Mouse (Mus musculus) left cerebral cortex, postnatal 14 days (tissue): ENCODE results near the gene Rbfox2. TPM values are rescaled to one million over a fixed set of nuclear protein-coding genes. Genes with fewer than 3 reads are reported as not detected.
A peak's percentile ranks its signal among the peaks of the same experiment; 100 is the strongest.

ENCODE experiments used
- DNase-seq, 2 experiments: peaks; one replicate each; pipeline ENCODE4 v3.0.0; 2021 to 2022; ENCODE audit warnings: low spot score in 2 of 2, mixed read lengths in 1 of 2
- intact Hi-C: fragments of 180-260 bp; cut with DNase I; formaldehyde crosslinking; loops from one replicate; pipeline ENCODE4 v1.15.1; 2025
- total RNA-seq, 2 experiments: library from RNA; stranded (reverse); gene quantifications; 2 replicates each; pipeline ENCODE4 v1.2.3; 2021

Gene Rbfox2
- total RNA-seq, 2 experiments from 2014 or later: 237 to 248 TPM

DNA sequence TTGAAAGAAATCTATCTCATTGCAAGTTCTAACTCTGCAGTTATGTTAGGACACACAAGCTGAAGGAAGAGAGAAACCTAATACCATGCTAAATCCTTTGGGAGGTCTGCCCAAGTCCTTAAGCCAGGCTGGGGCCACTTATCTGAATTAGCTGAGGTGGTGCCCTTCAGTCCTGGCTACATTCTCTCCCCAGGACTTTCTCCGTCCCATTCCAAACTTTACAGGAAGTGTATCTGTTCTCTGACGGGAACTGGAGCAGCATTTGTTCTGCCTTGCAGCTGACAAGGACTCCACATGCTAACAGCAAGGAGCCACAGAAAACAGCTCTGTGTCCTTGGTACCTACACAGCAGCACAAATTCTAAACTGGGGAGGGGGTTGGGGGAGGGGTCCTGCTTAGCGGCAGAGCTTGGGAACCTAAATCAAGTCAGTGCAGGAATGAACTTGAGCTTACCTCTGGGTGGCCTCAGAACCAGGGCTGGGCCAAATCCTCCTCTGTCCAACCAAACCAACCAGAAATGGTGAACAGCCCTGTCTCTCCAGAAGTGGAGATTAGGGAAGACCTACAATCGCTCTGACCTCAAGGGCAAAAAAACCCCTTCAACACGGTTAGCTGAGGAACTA is 91.5 kb downstream of the Rbfox2 start:
- intact Hi-C loops: no loop called here
- no peak for DNase-seq

DNA sequence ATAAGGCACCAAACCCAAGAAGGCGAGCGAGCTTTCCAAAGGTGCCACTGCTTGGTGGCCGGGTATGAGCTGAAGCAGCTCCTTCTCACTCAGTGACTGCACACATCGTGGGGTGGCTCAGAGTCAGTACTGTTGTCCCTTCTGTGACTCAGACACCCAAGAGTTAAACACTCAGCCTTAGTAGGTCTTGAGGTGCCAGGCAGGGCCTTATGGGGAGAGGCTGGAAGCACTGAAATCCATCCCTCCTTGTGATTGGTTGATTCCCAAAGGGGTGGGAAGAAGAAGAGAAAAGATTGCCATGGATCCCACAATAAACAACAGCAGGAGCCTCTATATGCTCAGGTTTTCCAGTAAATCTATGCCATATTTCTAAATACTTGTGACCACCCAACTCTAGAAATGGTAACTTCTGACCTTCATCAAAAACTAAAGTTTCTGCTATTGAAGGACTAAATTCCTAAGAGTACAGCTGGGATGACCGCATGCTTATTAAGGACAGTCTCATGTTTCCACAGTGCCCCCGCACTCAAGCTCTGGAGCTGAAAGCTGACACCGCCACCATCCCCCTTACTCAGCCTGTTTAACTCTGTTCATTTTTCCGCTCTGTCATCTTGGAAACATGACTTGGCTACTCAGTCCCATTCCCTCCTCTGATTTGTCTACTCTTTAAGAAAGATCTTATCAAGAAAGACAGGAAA is 92.2 kb downstream of the Rbfox2 start:
- intact Hi-C loops: no loop called here
- no peak for DNase-seq

DNA sequence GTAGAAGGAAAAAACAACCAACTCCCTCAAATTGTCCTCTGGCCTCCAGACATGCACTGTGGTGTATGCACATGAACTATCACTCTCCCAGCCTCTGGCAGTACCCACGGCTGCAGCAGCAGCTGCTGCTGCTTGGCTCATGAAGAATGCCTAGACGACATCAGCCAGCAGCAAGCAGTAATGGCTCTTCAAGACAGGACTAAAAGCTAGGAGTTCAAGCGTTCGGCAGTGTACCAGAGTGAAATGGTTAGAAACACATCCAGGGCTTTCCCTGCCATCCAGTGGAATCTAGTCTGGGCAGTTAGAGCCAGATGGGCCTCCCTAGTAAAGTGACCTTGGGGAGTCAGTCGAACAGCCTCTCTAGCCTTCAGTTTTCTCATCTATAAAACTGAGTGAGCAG is 93.0 kb downstream of the Rbfox2 start:
- DNase-seq: no peak

DNA sequence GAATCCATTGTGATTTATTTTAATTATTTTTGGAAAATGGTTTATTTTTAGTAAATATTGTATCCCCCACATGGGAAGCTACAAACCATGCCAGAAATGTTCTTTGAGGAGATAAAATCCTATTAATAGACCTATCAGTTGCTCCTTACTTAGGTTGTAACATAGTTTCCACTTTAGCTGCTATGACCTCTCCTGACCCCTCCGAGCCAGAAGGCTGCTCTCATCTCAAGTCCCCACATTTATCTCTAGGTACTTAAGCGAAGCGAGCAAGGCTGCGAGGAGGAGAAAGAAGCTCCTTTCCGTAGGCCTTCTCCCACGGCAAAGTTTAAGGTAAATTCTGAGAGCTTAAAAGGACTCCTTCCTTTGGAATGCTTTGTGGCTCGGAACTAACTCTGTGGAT is 94.0 kb downstream of the Rbfox2 start:
- no peak for DNase-seq
- intact Hi-C loops: no loop called here

More for the DNA sequence above, 93.0 kb downstream of the Rbfox2 start:
- intact Hi-C loops: no loop called here

DNA sequence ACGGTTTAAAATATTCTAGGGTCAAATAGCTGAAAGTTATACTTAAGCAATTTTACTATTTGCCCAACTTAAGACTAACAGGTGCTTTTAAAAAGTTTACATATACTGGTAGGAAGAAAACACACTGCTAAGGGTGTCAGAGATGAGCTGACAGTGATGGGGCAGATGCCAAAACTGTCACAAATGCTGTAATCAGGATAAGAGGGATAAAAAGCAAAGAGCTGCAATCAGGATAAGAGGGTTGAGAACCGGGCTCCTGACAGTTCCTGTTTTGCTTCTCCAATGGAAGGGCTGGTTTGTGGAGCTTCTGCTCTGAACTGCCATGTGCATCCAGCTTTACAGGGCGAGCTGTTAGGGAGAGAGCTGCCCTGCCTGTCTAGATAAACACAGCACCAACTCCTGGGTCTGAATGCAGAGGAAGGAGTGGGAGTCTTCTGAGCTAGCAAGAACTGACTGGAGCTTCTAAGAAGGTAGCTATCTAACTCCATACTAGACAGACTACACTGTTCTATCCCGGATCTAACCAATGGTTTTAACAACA is 94.5 kb downstream of the Rbfox2 start:
- no peak for DNase-seq
- intact Hi-C loops: no loop called here

DNA sequence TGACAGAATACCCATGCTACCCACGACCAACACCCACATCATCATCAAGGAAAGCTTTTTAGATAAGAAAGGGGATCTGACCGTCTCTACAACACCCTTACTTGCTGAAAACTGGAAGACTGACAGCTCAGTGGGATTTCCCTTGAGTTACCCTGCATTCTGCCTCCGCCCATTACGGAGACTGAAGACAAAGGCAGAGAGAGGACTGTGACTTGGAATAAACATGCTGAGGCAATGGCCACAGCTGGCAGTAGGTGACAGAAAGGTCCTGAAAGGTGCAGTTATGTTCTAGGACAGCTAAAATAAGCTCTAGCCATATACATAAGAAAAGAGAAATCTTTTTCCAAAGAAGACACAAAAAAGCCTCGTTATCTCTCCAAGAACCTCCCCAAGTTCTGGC is 99.8 kb downstream of the Rbfox2 start:
- DNase-seq: no peak
- intact Hi-C loops: no loop called here

DNA sequence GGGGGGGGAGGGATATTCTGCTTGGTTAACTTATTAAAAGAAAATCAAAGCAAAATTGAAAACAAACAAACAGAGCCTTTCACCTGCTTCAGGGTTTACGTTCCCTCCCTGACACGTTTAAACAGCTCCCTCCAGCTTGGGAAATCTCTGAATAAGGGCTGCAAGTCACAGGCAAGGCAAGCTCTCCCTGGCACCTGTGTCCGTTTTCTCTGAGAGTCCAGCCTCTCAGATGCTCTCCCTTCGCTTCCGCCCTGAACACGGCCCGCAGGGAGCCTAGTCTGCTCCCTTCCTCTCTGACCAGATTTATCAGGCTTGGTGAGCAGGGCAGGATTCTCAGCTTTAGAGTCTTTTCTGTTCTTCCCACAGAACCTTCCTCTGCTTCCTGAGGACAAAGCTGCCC is 101.9 kb downstream of the Rbfox2 start:
- no peak for DNase-seq
- intact Hi-C loops: no loop called here

DNA sequence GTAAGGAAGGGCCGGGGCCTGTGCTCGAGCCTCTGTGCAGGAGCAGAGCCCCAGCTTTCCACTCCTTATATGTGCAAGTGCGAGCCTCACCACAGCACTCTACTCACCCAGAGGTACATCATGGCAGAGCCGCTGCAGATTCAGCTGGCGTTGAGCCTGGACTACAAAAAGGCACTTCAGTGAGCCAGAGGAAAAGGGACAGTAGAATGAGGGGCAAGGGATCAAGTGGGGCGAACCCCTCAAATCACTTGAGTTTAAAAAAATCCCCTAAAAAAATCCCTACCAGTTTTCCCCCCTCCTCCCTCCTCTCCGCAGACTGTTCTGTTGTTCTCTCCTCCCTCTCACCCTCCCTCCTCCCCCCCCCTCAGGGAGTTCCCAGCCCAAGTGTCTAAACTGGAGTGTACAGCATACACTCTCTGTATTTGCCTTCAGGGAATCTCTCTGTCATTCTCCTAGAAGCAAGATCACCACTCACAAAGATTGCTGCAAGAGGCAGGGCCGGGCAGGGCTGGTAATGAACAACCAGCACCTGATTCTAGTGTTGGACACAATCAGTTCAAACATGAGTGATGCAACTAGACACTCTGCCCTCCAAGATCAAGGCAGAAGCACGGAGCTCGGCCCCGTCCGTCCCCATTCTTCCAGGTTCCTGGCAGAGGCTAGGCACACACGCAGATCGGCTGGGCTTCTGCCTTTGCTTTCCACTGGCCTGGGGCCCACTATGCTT is 103.4 kb downstream of the Rbfox2 start:
- no peak for DNase-seq
- intact Hi-C loops: no loop called here

DNA sequence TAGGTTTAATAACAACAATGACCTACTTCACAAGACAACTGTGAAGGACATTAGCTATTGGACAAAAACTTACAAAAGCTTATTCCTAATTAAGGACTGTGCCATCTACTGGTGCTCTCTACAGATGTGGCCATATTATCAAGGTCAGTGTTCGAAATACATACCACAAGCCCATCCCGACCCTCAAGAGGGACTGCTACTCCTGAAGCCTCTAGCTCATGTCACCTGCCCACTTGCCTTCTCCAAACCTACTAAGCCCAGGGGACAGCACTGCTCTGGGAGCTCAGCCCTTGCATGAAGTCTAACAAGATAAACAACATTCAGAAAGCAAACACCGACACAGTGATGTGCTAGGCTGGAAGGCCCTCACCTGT is 103.9 kb downstream of the Rbfox2 start:
- no peak for DNase-seq
- intact Hi-C loops: no loop called here

DNA sequence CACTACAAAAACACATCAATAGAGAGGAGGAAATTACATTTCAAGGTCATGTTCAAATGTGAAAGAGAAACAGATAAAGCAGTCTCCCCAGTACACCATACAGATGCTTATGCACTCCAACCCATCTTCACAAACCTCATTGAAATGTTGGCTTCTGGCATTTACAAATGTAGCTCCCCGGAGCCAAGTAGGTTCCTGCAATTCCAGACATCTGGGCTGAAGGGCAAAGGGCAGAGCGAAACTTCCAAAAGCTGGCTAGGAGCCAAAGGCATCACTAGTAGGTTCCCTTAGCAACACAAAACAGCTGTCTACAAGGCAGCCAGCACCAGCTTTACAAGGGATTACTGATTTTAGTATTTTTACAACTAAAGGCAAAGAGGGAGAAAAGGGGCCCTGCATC is 104.6 kb downstream of the Rbfox2 start:
- intact Hi-C loops: no loop called here
- DNase-seq: peak in 1 of 2 experiments; percentile 33

DNA sequence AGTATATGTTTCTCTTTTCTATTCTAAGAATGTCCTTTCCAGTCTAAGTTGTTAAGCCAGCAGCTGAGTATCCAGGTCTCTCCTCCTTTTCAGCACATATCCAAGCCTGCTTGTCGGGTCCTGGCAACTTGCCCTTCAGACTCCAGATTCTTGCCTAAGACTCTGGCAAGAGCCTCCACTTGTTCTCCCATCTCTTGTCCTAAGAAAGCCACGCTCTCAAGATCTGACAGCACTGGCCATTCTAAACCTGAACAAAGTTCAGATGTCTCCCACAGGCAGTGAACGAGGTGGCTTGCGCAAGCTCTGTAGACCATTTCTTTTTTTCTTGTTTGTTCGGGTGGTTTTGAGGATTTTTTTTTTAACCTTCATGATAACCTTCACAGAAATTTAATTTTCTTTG is 110.0 kb downstream of the Rbfox2 start:
- intact Hi-C loops: no loop called here
- peak; percentile 38 to 52 for DNase-seq

DNA sequence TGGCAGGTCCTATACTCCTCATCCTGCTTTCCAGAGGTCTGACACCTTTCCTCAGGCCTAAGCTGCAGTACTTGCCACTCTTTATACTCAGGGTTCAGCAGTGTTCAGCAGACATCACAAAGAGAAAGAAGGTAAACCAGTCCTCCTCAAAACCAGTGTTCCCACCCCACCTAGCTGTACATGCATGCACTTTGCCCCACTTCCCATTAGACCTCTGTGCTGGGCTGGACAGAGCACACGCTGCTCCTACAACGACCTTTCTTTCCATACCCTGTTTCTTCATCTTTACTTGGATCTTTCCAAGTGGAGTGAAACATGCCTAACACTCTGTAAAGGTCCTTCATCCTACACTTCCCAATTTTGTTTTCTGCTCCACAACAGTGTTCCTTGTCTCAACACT is 110.8 kb downstream of the Rbfox2 start:
- DNase-seq: no peak
- intact Hi-C loops: no loop called here

DNA sequence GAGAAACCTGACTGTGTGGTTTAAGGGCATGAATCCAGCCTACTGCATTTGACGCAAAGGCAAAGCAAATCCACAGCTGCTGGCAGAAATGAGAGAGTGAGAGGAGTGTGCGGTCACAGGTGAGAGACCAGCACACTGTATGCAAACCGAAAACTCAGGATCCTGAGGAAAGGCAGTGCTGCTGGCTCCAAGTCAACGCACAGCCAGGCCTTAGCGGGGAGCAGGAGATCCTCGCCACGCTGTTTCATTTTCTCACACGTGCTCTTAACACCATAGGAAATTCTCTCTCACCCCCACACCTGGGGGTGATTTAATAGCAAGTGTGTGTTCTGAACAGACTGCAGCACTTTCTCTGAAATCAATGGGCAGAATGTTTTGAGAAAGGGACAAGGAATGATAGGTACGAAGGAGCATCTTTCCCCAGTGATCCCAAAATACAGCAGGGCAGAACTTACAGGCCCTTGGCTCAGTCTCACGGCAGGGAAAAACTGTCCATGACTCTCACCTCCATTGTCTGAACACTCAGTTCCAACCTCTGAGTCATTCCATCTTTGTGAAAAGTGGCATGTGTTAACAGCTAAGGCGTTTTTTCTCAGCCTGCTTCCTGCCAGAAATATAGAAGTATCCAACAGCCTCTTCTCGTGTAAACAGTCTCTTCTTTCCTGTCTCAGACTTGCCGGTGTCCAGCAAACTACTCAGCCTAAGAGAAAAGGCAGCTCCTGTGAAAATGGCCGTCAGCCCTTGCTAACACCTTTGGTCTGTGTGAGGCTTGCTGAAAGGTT is 114.5 kb downstream of the Rbfox2 start:
- intact Hi-C loops: no loop called here

DNA sequence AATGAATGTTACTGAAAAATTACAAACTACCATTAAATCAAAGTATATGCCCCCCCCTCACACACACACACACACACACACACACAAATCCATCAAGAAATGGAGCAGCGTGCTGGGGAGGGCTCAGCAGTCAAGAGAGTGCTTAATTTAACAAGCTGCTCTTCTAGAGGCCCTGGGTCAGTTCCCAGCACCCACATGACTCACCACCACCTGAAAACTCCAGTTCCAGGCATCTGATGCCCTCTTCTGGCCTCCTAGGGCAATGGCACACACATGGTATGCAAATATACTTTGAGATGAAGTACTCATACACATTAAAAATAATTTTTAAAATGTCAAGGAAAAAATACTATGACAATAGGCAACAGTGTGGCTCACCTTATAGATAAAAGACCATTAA is 120.7 kb downstream of the Rbfox2 start:
- DNase-seq: no peak
- intact Hi-C loops: no loop called here

More for the DNA sequence above, 114.5 kb downstream of the Rbfox2 start:
- DNase-seq: peak in 1 of 2 experiments; percentile 33

DNA sequence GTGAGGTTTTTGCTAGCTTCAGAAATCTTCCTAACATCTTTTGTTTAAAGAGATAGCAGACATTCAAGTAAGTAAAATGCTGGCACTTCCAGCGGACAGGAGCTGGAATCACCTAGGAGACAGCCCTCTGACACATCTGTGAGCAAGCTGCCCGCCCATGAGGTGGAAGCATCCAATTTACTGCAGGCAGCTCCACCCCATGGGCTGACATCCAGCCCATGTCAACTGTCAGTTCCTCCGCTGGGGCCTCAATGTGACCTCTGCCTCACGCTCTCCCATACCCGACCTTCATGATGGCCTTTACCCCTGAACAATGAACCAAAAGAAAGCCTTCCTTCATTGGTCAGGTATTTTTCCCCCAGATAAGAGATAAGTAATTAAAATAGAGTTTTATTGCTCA is 121.2 kb downstream of the Rbfox2 start:
- intact Hi-C loops: no loop called here
- no peak for DNase-seq

DNA sequence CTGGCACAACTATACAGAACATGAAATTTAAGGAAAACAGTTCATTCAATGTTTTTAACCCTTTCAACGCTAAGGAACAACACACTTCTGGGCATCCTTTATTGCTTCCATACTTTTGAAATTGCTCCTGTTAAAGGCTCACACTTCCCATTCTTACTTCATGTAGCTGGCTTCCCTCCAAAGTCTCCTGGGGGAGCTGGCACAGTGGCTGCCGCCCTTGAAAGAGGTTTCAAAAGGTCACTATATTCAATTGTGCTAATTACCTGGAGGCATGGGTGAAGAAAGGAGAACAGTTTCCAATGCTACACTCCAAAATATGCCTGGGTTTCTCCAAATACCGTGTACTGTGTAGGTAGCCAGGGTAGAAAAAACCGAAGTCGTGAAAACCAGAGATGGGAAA is 124.0 kb downstream of the Rbfox2 start:
- DNase-seq: no peak
- intact Hi-C loops: no loop called here

DNA sequence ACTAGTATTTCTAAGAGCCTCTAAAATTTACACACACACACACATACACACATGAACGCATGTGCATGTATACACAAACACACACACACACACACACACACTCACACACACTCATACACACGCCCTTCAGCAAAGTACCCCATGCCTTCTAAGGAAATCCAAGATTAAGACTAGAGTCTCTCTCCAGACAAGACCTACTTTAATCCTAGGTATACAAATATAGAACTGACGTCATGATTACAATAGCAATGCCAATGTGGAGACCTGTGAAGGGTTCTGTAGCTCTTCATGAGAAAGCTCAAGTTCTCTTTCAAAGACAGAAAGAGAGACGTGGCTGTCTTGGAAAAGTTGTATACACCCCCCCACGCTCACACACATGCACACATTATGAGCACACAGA is 132.8 kb downstream of the Rbfox2 start:
- intact Hi-C loops: no loop called here
- no peak for DNase-seq

DNA sequence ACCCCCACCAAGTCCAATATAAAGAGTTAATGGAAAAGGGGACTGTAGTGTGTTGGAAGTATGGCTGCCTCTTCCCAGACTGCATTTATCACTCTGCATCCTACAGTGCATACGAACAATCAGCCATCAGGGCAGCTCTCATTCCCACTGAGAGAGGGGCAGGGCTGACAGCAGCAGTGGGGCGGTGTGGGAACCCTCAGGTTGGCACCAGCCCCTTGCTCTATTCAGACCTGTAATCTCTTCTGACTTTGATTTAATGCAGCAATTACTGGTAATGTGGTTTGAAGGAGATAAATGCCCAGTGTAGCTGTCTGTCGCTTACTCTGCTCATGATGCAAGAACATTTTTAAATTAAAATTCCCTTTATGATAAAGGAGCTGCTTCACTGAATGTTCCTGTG is 134.4 kb downstream of the Rbfox2 start:
- intact Hi-C loops: no loop called here
- no peak for DNase-seq

DNA sequence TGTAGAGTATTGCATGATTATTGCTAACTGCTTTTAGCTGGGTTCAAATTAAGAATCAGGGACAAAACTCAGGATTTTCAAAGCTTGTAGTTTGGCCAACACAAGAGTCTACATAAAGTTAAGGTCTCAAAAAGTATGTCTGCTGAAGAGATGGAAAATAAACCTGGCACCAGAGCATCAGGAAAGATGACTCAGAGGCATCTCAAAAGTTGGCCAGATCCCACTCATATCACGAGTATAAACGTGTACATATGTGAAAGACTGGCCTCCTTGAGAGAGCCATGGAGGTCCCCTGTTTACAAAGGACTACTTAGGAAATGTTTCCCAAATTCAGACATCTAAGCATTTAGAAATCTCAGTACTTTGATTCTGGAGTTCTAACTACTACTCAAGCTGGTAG is 138.0 kb downstream of the Rbfox2 start:
- intact Hi-C loops: no loop called here
- DNase-seq: no peak

DNA sequence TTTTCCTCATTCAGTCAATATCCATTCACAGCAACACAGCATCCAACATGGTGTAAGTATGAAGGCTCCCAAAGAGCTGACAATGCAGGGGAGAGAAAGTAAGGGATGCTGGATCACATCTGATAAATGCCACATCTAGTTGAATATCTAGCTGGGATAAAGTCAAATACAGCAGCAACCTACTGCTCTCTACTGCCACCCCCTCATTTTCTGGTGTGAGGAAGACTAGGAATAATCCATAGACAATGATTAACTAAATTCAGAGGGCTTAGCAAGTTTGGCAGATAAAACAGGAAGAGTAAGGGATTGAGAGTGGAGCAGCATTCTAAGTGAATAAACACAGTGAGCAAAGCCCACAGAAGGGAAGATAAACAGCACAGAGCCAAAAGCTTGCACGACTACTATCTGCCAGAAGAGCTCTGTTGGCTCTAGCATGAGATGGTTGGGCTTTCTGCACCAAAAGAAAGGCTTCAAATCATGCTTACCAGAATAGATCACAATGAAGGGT is 140.5 kb downstream of the Rbfox2 start:
- intact Hi-C loops: no loop called here

More for the DNA sequence above, 140.5 kb downstream of the Rbfox2 start:
- DNase-seq: no peak
